Mouse (Mus musculus): ENCODE data around the gene Nkiras2. TPM values are rescaled to one million over a fixed set of nuclear protein-coding genes. Genes with fewer than 3 reads are reported as not detected.
"Not testable (repeated sequence)": the region's sequence is repeated elsewhere in the genome, so short reads cannot be mapped to it uniquely, and the experiment has no call there.

The Nkiras2 gene
- 23.5 and 27.3 TPM in 2 replicates for polyA plus RNA-seq (2012; rRNA removed)

DNA sequence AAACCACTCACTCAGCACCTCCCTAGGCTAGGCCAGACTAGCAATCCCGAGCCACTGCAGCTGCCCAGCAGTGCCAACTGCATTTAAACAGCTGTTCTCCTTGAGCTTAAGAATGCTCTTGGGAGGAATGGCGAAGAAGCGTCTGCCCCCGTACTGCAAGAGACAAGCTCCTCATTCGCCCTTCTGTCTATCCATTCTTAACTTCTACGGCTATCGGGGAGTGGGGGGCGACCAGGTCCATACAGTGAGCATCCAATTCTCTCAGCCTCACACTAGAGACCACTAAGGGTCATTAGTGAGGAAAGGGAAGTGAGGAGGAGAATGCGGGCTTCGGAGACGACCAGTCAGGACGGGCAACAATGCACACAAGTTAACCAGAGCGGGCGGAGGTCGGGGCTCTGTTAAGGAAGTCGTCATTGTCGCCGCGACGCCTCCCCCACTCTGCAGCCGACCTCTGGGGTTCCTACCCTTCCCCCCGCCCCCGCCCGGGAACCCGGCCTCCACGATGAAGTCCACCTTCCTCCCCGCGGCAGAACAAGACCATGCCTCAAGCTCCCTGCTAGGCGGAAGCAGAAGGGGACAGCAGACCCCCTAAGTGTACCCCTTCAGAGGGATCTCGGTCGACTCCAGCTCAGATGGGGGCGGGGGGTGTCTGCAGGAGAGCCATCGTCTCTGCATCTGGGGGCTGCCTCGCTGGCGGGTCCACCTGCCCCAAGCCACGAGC, at the start of gene Nkiras2:
Gene Nkiras2, plus strand, starts transcription at position 484 of the 724 bp plus-strand sequence.
- no peak for DNase-seq (ENCODE audit: extremely low spot score in 1 of 2, low spot score in 1 of 2)

DNA sequence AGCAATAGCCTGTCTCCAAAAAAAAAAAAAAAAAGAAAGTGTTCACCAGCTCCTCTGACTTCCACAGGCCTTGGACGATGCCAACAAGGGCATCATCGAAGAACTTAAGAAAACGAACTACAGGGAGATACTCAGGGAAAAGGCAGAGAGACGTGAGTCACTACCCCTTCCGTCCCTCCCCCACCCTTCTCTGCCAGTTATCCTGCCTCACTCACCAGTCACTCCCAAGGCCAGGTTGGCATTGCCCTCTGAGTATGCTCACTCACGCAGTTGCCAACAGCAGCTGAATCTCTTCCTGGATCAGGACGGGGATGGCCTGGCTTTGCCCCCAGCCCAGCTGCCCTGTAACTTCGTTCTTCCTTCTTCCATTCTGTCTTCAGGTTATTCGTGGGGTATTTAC, 49.3 kb upstream of the Nkiras2 start:
- DNase-seq (ENCODE audit: extremely low spot score in 1 of 2, low spot score in 1 of 2): no peak

DNA sequence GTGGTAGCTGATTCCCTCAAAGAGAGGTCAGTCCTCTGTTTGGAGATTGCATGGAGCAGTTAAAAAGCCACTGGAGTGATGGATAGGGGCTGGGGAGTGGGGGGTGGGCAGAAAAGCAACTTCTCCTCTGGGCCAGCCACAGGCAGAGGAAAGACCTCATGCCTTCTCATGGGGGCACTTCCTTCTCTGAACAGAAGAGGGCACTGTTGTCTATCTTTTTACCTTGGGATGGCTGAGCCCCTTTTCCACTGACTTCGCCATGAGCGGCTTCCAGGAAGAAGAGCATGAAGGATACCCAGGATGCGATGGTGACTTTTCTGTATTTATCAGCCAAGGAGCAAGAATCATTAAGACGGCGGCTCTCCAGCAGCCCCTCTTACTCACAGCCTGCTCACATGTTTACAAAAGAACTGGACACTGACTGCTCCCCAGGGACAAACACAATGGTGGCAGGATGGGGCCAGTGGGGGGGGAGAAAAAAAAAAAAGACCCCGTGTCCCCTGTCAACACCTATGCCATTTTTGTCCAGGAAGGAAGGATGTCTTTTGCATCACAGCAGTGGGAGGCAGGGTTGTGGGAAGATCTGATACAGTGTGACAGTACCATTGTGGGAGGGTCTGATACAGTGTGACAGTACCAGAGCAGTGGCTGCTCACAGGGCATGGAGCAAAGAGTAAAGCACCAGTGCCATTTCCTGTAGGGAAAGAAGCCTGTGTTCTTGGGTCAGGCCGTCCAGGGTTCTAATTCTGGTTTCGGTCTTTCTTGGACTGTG, 48.4 kb upstream of the Nkiras2 start:
- DNase-seq (ENCODE audit: extremely low spot score in 1 of 2, low spot score in 1 of 2): peak; percentile 65 to 95

GRCm38 (mm10) chr11:100571202-100571567, 47.9 kb upstream of the Nkiras2 start:
- peak; percentile 50 to 68 for DNase-seq (ENCODE audit: extremely low spot score in 1 of 2, low spot score in 1 of 2)

DNA sequence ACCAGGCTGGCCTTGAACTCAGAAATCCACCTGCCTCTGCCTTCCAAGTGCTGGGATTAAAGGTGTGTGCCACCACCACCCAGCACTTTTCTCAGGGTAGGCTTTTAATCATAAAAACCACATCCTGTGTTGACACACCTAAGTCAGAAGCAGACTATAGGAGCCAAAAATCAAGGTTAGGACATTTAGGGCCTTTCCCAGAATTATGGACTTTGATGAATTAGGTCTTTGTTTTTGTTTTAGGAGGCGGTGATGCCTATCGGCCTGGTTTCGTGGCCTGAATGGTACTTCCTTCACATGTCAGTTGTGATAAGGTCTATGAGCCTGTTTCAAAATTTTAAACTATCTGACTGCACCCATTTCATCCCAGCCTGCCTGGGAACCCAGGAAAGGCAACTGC, 44.9 kb upstream of the Nkiras2 start:
- DNase-seq (ENCODE audit: extremely low spot score in 1 of 2, low spot score in 1 of 2): no peak

GRCm38 (mm10) chr11:100574708-100575483, 44.1 kb upstream of the Nkiras2 start, which contains the start of gene Cnp:
Cnp (plus strand) TSS chr11:100574904.
- DNase-seq (ENCODE audit: extremely low spot score in 1 of 2, low spot score in 1 of 2): peak in 1 of 2 experiments; percentile 66

DNA sequence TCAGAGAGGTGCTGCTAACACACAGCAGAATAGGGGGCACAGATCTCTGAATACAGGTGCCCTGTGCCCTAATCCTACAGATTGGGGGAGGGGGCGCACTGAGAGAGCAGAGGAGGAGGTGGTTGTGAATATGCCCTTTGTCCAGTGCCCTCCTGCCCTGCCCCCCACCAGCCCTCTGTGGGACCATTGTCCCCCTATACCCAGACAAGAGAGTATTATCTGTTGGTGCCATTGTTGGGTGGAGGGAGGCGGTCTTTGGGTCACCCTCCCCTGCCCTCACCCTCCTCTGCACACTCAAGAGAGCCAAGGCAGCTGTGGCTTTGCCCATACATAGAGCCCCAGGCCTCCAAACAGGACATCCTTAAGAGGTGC, 43.6 kb upstream of the Nkiras2 start:
- DNase-seq (ENCODE audit: extremely low spot score in 1 of 2, low spot score in 1 of 2): peak; percentile 57 to 70

- no peak for DNase-seq (ENCODE audit: extremely low spot score in 1 of 2, low spot score in 1 of 2)
Observed at GRCm38 (mm10) chr11:100576256-100576655, 42.8 kb upstream of the Nkiras2 start.

GRCm38 (mm10) chr11:100577852-100578599, 41.0 kb upstream of the Nkiras2 start:
- no peak for DNase-seq (ENCODE audit: extremely low spot score in 1 of 2, low spot score in 1 of 2)

- DNase-seq (ENCODE audit: extremely low spot score in 1 of 2, low spot score in 1 of 2): no peak
Observed at GRCm38 (mm10) chr11:100579116-100579799, 39.8 kb upstream of the Nkiras2 start.

DNA sequence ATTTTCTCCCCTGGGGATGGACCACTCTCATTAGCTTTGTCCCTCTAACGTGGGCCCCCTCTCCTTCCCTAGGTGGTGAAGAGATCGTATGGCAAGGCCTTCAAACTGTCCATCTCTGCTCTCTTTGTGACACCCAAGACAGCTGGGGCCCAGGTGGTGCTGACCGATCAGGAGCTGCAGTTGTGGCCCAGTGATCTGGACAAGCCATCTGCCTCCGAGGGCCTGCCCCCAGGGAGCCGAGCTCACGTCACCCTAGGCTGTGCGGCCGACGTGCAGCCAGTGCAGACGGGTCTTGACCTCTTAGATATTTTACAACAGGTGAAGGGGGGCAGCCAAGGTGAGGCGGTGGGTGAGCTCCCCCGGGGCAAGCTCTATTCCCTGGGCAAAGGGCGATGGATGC, 38.8 kb upstream of the Nkiras2 start:
- DNase-seq (ENCODE audit: extremely low spot score in 1 of 2, low spot score in 1 of 2): no peak

- peak; percentile 52 to 57 for DNase-seq (ENCODE audit: extremely low spot score in 1 of 2, low spot score in 1 of 2)
Observed at GRCm38 (mm10) chr11:100581756-100582155, 37.3 kb upstream of the Nkiras2 start.

DNA sequence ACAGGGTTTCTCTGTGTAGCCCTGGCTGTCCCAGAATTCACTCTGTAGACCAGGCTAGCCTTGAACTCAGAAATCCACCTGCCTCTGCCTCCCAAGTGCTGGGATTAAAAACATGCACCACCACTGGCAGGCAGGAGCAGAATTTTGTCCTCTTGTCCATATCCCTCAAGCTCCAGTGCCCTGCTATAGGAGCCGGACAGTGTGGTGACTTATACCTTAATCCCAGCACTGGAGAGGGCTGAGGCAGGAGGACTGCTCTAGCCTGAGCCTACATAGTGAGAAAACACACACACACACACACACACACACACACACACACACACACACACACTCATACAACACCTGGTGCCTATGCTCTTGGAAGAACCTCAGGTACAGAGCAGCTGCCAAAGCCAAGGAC, 36.6 kb upstream of the Nkiras2 start:
- not testable (repeated sequence) for DNase-seq (ENCODE audit: extremely low spot score in 1 of 2, low spot score in 1 of 2)

DNA sequence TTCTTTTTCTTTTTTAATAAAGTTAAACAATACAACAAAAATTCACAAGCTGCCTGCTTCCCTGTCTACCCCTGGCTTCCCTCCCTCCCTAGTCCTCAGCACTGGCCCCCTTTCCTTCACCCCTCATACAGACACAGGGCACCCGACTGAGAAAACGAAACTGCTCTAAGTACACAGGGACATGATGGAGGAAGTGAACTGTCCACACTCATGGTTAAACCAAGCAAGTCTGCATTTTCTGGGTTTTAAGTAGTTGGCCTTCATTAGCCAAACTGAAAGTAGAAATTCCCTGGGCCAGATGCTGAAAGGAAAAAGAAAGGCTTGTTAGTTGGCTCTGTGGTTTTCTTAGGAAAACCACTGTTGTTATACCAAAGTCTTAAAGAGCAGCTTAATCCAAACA, 36.2 kb upstream of the Nkiras2 start:
- no peak for DNase-seq (ENCODE audit: extremely low spot score in 1 of 2, low spot score in 1 of 2)

- no peak for DNase-seq (ENCODE audit: extremely low spot score in 1 of 2, low spot score in 1 of 2)
Observed at GRCm38 (mm10) chr11:100584561-100584961, 34.5 kb upstream of the Nkiras2 start.

GRCm38 (mm10) chr11:100585148-100585547, 33.9 kb upstream of the Nkiras2 start:
- DNase-seq (ENCODE audit: extremely low spot score in 1 of 2, low spot score in 1 of 2): no peak

DNA sequence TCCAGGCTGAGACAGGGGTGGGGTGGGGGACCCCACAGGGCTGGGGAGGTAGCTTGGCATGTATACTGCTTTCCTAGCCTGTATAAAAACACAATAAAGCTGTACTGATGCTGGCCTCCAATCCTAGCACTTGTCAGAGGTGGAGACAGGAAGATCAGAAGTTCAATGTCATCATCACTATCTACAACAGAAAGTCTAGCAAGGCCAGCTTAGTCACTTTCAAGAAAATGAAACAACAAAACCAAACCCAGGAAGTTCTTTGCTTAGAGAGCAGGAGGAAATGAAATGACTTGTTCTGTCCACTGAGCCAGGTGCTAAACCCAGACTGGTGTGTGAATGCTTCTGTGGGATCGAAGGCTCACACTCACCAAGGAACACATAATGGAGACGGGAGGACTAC, 30.6 kb upstream of the Nkiras2 start:
- no peak for DNase-seq (ENCODE audit: extremely low spot score in 1 of 2, low spot score in 1 of 2)

GRCm38 (mm10) chr11:100592346-100593046, 26.5 kb upstream of the Nkiras2 start:
- DNase-seq (ENCODE audit: extremely low spot score in 1 of 2, low spot score in 1 of 2): no peak

DNA sequence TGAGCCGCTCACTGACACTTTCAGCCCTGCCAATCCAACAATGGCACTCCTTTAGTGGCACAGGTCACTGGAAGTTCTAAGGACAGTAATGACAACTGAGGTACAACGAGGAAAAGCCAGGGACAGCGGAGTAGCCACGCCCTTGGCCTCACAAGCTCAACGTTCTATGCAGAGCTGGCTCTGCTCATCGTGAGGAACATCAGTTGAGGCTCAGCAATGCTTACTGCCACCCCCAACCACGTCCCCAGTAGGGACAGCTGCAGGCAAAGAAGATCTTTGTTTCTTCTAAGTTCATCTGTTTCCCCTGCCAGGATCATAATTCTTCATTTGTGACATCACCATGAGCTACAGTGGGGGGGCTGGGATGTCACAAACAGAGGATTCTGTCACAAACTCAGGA, 24.4 kb upstream of the Nkiras2 start:
- DNase-seq (ENCODE audit: extremely low spot score in 1 of 2, low spot score in 1 of 2): no peak
